Mouse (Mus musculus): ENCODE data around the gene Pkd1l1.

The Pkd1l1 gene

GRCm38 (mm10) chr11:8973166-8973565 is at the start of gene Pkd1l1:
Pkd1l1 (minus strand) TSS chr11:8973266.
- no peak for DNase-seq

GRCm38 (mm10) chr11:9020207-9020606 is 47.1 kb upstream of the Pkd1l1 start:
- DNase-seq = no peak

- DNase-seq = no peak
Observed at GRCm38 (mm10) chr11:9018491-9019267, 45.6 kb upstream of the Pkd1l1 start.

GRCm38 (mm10) chr11:9014740-9015139 is 41.7 kb upstream of the Pkd1l1 start:
- no peak for DNase-seq

- DNase-seq = no peak
Observed at GRCm38 (mm10) chr11:9011348-9011747, 38.3 kb upstream of the Pkd1l1 start.

GRCm38 (mm10) chr11:9010853-9011339 is 37.8 kb upstream of the Pkd1l1 start, which contains the start of gene Hus1:
Hus1 (minus strand) TSS chr11:9011191.
- DNase-seq = peak; percentile 93

- DNase-seq = peak in 1 of 2 experiments; percentile 30
Observed at GRCm38 (mm10) chr11:9010416-9010815, 37.4 kb upstream of the Pkd1l1 start.

GRCm38 (mm10) chr11:9008761-9009160 is 35.7 kb upstream of the Pkd1l1 start:
- no peak for DNase-seq

GRCm38 (mm10) chr11:8988084-8988483 is 15.0 kb upstream of the Pkd1l1 start:
- no peak for DNase-seq

- DNase-seq = no peak
Observed at GRCm38 (mm10) chr11:8986058-8986457, 13.0 kb upstream of the Pkd1l1 start.

GRCm38 (mm10) chr11:8983237-8983861 is 10.3 kb upstream of the Pkd1l1 start:
- peak; percentile 36 to 72 for DNase-seq

GRCm38 (mm10) chr11:8978154-8978553 is 5.1 kb upstream of the Pkd1l1 start:
- DNase-seq = no peak

- DNase-seq = no peak
Observed at GRCm38 (mm10) chr11:8972093-8972492, 973 bp downstream of the Pkd1l1 start.

- DNase-seq = no peak
Observed at GRCm38 (mm10) chr11:8970509-8970908, 2.6 kb downstream of the Pkd1l1 start.

- DNase-seq = no peak
Observed at GRCm38 (mm10) chr11:8968094-8968493, 5.0 kb downstream of the Pkd1l1 start.

- DNase-seq = no peak
Observed at GRCm38 (mm10) chr11:8958572-8958971, 14.5 kb downstream of the Pkd1l1 start.

- no peak for DNase-seq
Observed at GRCm38 (mm10) chr11:8958108-8958507, 15.0 kb downstream of the Pkd1l1 start.

GRCm38 (mm10) chr11:8957023-8957422 is 16.0 kb downstream of the Pkd1l1 start:
- no peak for DNase-seq

- peak in 1 of 2 experiments; percentile 31 for DNase-seq
Observed at GRCm38 (mm10) chr11:8955678-8956077, 17.4 kb downstream of the Pkd1l1 start.

GRCm38 (mm10) chr11:8949765-8950430 is 23.2 kb downstream of the Pkd1l1 start:
- DNase-seq = no peak

- no peak for DNase-seq
Observed at GRCm38 (mm10) chr11:8948871-8949270, 24.2 kb downstream of the Pkd1l1 start.

- DNase-seq = no peak
Observed at GRCm38 (mm10) chr11:8944114-8944513, 29.0 kb downstream of the Pkd1l1 start.

GRCm38 (mm10) chr11:8942446-8942845 is 30.6 kb downstream of the Pkd1l1 start:
- no peak for DNase-seq
